Mouse (Mus musculus): Measurements from ENCODE around the gene Rgl1. TPM values are rescaled to one million over a fixed set of nuclear protein-coding genes. Genes with fewer than 3 reads are reported as not detected.
A peak's percentile ranks its signal among the peaks of the same experiment; 100 is the strongest.

Gene Rgl1
- polyA plus RNA-seq, 1 experiment from 2014 or later: 63.6 TPM

DNA sequence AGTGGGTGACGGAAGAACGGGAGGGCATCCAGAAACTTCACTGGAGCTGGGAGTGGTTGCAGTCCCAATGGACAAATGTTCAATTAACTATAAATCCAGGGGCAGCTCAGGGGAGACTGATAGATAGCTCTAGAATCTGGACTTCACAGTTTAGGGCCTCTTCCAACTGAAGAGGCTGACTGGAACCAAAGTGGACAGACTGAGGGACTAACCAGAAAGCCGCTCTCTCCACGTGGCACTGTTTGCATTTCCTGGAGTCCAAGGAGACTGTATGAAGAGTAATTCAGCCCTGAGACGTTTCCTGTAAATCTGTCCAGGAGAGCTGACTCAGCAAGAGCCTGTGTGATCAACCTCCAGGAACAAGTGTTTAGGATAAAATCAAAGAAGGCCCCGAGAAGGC is 62.2 kb downstream of the Rgl1 start:
- Histone ChIP-seq H3K9me3 (replicated peaks) (no peaks in the 10 kb centered on the region), H3K36me3 (no peaks in the 10 kb centered on the region), H3K9ac (no peak overlapping the region), H3K4me2 (no peak overlapping the region), H3K4me1 (peaks cover 14% of the 10 kb centered on the region; the same call in 1 of the 2 replicates), H3K4me3 (replicated peaks) (no peak overlapping the region), H3K27ac (no peak overlapping the region), H3K27me3 (no peaks in the 10 kb centered on the region)
- no peak for ATAC-seq (replicated peaks; ENCODE audit: low FRiP score)
- WGBS: 37% methylated on average over 6 of the region's 6 CpGs

DNA sequence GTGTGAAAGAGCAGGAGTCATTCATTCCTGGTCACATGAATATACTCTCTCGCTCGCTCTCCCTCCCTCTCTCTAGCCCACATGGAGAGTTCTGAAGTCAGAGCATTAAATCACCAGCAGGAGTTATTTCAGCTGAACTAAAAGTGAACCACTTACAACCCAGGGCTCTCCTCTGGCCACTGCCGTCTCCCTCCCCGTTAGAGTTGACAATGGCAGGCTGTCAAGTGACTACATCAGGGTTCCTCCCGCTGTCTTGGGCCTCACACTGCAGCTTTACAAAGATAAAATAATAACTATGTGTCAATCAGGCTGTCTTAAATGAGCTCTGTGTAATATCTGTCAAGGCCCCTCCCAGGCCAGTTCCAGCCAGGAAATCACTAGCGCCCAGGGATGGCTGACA is 63.2 kb downstream of the Rgl1 start:
- Histone ChIP-seq H3K4me2 (no peak overlapping the region), H3K36me3 (no peaks in the 10 kb centered on the region), H3K27me3 (no peaks in the 10 kb centered on the region), H3K4me3 (replicated peaks) (no peak overlapping the region), H3K9me3 (replicated peaks) (no peaks in the 10 kb centered on the region), H3K4me1 (peaks cover 14% of the 10 kb centered on the region; the same call in 1 of the 2 replicates), H3K9ac (no peak overlapping the region), H3K27ac (no peak overlapping the region)
- peak; percentile 62; the same call in 1 of the 2 replicates for ATAC-seq (replicated peaks; ENCODE audit: low FRiP score)
- WGBS: 31% methylated on average over 6 of the region's 6 CpGs

DNA sequence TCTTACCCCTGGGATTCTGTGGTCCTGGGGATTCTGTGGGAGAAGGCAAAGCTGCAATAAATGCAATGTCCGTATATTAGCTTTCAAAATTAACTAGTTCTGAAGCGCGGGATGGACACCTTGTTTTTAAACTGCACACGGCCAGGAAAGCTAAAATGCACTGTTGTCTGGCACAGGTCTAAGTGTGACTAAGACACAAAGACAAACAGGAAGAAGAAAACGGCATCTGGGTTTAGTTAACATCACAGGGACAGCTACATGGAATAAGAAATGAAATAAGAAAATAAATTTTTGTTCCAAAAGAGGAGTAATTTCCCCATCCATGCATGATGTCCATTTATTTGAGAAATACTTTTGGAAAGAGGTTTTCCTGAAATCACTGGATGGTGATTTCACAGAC is 65.1 kb downstream of the Rgl1 start:
- Histone ChIP-seq H3K9ac (no peak overlapping the region), H3K27ac (no peak overlapping the region), H3K4me3 (replicated peaks) (no peak overlapping the region), H3K27me3 (no peaks in the 10 kb centered on the region), H3K36me3 (no peaks in the 10 kb centered on the region), H3K4me1 (peaks cover 14% of the 10 kb centered on the region; the same call in 1 of the 2 replicates), H3K9me3 (replicated peaks) (no peaks in the 10 kb centered on the region), H3K4me2 (no peak overlapping the region)
- WGBS: 84% methylated on average over 5 of the region's 5 CpGs
- ATAC-seq (replicated peaks; ENCODE audit: low FRiP score): no peak

DNA sequence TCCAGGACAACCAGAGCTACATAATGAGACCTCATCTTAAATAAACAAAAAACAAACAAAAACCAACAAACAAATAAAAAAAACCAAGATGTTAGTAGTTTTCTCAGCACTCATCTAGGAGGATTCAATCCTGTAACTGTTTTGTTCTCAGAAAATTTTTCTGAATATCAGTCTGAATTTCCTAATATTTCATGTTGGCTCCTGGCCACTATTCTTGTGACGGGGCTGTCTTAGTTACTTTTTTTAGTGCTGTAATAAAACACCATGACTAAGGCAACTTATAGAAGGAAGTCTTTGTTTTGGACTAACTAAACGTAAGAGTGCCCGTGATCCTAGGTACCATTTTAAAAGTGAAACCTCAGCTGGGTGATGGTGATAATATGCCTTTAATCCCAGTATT is 68.8 kb downstream of the Rgl1 start:
- Histone ChIP-seq H3K27ac (no peak overlapping the region), H3K9me3 (replicated peaks) (no peaks in the 10 kb centered on the region), H3K4me1 (0 out of 2 replicates have a peak, but pooled peaks cover 7% of the 10 kb centered on the region), H3K27me3 (no peaks in the 10 kb centered on the region), H3K4me2 (no peak overlapping the region), H3K4me3 (replicated peaks) (no peak overlapping the region), H3K36me3 (no peaks in the 10 kb centered on the region), H3K9ac (no peak overlapping the region)
- WGBS: 46% methylated on average over 3 of the region's 3 CpGs
- no peak for ATAC-seq (replicated peaks; ENCODE audit: low FRiP score)

DNA sequence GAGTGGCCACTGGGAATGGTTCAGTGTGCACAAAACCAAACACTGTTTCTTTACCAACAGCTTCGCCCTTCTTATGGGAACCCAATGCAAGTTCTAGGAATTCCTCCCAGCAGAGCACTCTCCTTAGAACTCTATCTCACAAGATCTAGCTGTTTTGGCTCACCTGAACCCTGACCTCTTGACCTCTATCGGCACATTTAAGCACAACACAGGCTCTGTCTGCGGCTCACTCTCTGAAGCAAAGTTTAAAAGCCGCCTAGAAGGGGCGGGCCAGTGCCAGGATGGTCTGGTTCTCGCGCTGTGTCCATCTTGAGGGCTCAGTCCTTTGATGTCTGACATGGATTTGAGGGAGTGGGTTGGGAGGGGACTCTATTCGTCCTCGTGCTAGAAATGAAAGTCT is 70.7 kb downstream of the Rgl1 start:
- Histone ChIP-seq H3K9ac (no peak overlapping the region), H3K36me3 (no peaks in the 10 kb centered on the region), H3K27me3 (no peaks in the 10 kb centered on the region), H3K9me3 (replicated peaks) (no peaks in the 10 kb centered on the region), H3K4me3 (replicated peaks) (no peak overlapping the region), H3K4me1 (0 out of 2 replicates have a peak, but pooled peaks cover 15% of the 10 kb centered on the region), H3K4me2 (no peak overlapping the region), H3K27ac (no peak overlapping the region)
- 37% methylated on average over 9 of the region's 9 CpGs for WGBS
- ATAC-seq (replicated peaks; ENCODE audit: low FRiP score): no peak

DNA sequence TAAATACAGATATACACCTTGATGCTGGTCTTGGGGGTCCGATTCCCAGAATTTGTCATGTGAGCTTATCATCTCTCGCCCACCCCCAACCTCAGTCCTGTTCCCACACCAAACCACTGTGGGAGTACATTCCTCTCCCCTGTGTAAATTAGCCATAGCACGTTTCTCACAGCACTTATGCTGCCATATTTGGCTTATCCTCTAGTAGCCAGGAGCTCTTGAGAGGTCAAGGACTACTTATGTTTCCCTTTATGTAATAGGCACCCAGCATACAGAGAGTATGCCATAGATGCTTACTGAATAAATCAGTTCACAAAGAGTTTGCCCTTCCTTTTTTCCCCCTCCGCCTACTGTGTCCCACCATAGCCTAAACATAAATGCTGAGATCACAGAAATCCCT is 76.2 kb downstream of the Rgl1 start:
- Histone ChIP-seq H3K27me3 (no peaks in the 10 kb centered on the region), H3K4me3 (replicated peaks) (no peak overlapping the region), H3K36me3 (no peaks in the 10 kb centered on the region), H3K4me2 (no peak overlapping the region), H3K9me3 (replicated peaks) (no peaks in the 10 kb centered on the region), H3K9ac (no peak overlapping the region), H3K4me1 (peaks cover 40% of the 10 kb centered on the region), H3K27ac (no peak overlapping the region)
- 79% methylated on average over 4 of the region's 4 CpGs for WGBS
- ATAC-seq (replicated peaks; ENCODE audit: low FRiP score): no peak

DNA sequence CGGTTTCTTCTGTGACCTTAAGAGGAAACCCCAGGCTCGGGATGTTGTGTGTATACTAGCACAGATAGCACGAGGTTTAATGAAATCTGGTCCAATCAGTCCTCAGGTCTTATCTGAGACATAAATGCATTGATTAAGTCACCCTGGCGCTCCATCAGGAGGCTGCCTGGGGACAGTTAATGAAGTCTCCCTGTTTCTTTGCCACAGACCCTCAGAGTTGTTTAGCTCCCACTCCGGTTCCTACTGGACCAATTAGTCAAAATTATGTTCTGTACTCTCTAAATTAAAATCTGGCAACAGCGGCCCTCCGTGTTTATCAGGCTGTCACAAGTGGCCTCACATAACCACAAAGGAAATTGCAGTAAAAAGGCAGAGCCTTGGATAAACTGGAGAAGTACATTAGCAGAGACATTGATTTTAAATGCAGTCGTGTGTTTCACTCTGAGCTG is 78.4 kb downstream of the Rgl1 start:
- WGBS: 16% methylated on average over 8 of the region's 8 CpGs
- no peak overlapping the region for H3K9ac ChIP-seq

DNA sequence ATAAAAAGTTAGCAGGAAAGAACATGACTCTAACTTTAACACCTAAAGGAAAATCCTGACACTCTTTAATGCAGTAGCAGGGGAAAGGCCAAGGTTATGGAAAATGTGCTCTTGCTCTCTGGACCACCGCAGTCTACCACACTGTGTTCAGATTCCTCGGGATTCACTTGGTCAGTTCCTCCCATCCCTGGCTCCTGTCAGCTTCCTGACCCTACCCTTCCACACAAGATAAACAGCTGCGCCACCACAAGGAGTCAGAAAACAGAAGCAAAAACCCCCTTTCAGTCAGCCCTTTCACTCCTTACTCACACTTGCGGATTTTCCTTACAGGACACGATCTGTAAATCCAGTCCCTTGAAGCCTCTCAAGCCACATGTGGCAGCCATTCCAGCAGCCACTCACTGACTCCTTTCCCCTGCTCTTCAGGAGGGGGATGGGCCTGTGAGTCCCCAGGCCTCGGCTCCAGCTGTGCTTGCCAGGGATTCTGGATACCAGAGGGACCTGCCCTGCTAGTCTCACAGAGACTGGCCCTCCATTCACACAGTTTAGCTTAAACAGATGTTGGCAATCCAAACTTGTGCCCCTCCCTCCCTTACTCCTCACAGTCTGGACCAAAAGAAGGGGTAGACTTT is 78.9 kb downstream of the Rgl1 start:
- Histone ChIP-seq H3K4me2 (peak overlapping the region; percentile 24), H3K9ac (no peak overlapping the region), H3K4me1 (peaks cover 53% of the 10 kb centered on the region), H3K4me3 (replicated peaks) (no peak overlapping the region), H3K27me3 (no peaks in the 10 kb centered on the region), H3K9me3 (replicated peaks) (no peaks in the 10 kb centered on the region), H3K27ac (peak overlapping the region; percentile 82), H3K36me3 (no peaks in the 10 kb centered on the region)
- WGBS: 8% methylated on average over 6 of the region's 6 CpGs
- ATAC-seq (replicated peaks; ENCODE audit: low FRiP score): peak; percentile 80

More for the DNA sequence above, 78.4 kb downstream of the Rgl1 start:
- Histone ChIP-seq H3K4me2 (peak overlapping the region; percentile 24; the same call in 1 of the 2 replicates), H3K4me3 (replicated peaks) (no peak overlapping the region), H3K36me3 (no peaks in the 10 kb centered on the region), H3K27me3 (no peaks in the 10 kb centered on the region), H3K4me1 (peaks cover 50% of the 10 kb centered on the region), H3K9me3 (replicated peaks) (no peaks in the 10 kb centered on the region), H3K27ac (peak overlapping the region; percentile 82)
- ATAC-seq (replicated peaks; ENCODE audit: low FRiP score): peak; percentile 73

DNA sequence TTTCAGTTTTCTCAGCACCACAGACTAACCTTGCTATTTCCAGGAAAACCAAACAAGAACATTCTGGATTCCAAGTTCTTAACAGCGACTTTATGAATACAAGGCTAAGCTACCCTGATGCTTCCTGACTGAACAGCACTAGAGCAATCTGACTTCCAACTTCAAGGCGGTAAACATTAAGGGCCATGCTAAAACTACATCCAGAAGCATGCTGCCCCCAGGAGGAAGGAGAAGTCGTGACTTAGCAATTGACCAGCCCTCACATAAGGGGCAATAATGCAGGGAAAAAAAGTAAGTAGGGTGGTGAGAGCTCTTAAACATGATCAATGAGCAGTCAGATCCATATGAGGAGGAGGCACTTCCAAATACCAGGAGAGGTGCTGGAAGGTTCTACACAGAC is 80.6 kb downstream of the Rgl1 start:
- H3K9ac ChIP-seq: no peak overlapping the region
- no peak for ATAC-seq (replicated peaks; ENCODE audit: low FRiP score)
- H3K4me3 ChIP-seq (replicated peaks): no peak overlapping the region
- H3K27ac ChIP-seq: no peak overlapping the region
- H3K4me2 ChIP-seq: no peak overlapping the region
- WGBS: 66% methylated on average over 3 of the region's 3 CpGs
- no peaks in the 10 kb centered on the region for H3K36me3 ChIP-seq
- no peaks in the 10 kb centered on the region for H3K9me3 ChIP-seq (replicated peaks)
- H3K4me1 ChIP-seq: peaks cover 54% of the 10 kb centered on the region
- H3K27me3 ChIP-seq: no peaks in the 10 kb centered on the region

DNA sequence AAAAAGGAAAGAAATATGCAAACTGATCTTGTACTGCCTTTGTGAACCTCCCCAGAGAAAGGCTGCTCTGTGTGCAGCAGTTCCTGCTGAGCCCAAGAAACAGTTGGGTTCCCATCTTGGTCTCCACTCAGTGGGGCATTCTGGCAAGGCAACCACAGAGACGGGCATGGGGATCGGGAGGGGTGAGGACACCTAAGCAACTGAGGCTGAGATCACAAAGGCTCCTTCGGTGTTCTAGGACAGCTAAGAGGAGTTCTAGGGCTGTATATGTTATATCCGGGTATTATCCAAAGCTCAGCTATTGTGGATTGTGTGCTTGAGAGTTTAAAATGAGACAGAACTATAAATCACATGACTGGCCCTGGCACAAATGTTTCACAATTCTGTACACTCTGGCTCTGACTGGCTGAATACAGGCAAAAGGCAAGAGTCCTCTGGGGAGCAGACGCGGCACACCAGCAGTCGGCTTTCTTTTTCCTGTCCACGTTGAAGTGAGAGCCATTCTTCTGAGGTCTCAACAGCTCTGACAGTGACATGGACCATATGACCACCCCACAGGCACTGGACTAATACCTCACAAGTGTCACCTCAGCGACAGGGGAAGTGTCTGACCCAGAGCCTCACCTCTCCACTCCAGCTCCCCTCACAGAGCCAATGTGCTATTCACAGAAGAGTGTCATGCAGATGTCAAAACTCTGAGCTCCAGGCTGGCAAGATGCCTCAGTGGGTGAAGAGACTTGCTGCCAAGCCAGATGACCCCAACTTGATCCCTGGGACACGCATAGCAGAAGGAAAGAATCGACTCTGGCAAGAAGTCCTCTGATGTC is 83.6 kb downstream of the Rgl1 start:
- Histone ChIP-seq H3K9me3 (replicated peaks) (no peaks in the 10 kb centered on the region), H3K9ac (no peak overlapping the region), H3K4me1 (peaks cover 55% of the 10 kb centered on the region), H3K27me3 (no peaks in the 10 kb centered on the region), H3K36me3 (no peaks in the 10 kb centered on the region), H3K4me3 (replicated peaks) (no peak overlapping the region), H3K27ac (peak overlapping the region; percentile 82), H3K4me2 (no peak overlapping the region)
- 39% methylated on average over 11 of the region's 11 CpGs for WGBS
- 0 out of 2 replicates have a peak, but pooled peaks have one; percentile 20 for ATAC-seq (replicated peaks; ENCODE audit: low FRiP score)

DNA sequence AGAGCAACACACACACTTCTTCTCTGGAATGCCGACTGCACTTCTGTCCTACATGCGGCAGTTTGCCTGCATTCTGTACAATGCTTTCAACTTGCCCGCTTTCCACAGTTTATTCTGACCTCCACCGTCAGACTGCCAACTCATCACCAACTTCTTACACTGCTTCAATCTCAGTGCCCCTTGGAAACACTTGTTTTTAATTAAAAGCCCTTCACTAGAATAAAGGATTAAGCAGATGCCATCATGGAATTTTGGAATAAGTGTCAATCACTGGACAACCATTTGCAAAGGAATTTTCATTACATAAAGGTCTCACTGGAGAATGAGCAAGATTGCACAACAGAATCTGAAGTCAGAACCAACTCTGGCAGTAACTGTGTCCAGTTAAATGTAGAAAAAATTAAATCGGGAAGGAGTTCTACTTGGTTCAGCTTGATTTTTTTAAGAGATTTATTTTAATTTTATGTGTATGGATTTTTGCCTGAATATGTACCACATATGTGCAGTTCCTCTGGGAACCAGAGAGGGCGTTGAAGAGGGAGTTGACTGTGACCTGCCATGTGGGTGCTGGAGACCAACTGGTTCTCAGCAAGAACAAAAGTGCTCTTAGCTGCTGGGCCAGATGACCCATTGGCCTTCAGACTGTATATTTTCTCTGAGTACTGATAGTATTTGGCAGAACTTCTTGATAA is 84.3 kb downstream of the Rgl1 start:
- Histone ChIP-seq H3K4me2 (no peak overlapping the region), H3K4me1 (peaks cover 55% of the 10 kb centered on the region), H3K36me3 (no peaks in the 10 kb centered on the region), H3K4me3 (replicated peaks) (no peak overlapping the region), H3K27me3 (no peaks in the 10 kb centered on the region), H3K9me3 (replicated peaks) (no peaks in the 10 kb centered on the region), H3K27ac (peak overlapping the region; percentile 82), H3K9ac (no peak overlapping the region)
- WGBS: 73% methylated on average over 6 of the region's 6 CpGs
- no peak for ATAC-seq (replicated peaks; ENCODE audit: low FRiP score)

DNA sequence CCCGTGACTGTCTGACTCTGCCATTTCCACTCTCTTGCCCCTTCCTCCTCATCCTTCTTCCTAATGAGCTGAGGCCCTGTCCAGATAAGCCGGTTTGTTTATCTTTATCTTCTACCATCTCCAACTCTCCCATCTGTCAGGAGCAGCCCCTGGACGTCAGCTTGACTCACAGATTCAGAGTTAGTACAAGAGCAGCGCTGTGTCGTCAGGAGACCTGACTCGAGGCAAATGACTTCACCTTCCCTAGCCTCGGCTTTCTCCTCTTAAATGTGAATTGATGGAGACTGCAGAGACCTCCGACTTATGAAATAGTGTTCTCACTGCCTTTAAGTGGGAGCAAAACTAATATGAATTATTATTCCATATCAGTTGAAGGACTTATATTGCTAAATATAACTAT is 85.0 kb downstream of the Rgl1 start:
- H3K36me3 ChIP-seq: no peaks in the 10 kb centered on the region
- H3K4me3 ChIP-seq (replicated peaks): no peak overlapping the region
- no peaks in the 10 kb centered on the region for H3K27me3 ChIP-seq
- H3K4me1 ChIP-seq: peaks cover 53% of the 10 kb centered on the region
- H3K9ac ChIP-seq: no peak overlapping the region
- H3K9me3 ChIP-seq (replicated peaks): no peaks in the 10 kb centered on the region
- H3K27ac ChIP-seq: no peak overlapping the region
- 36% methylated on average over 8 of the region's 8 CpGs for WGBS
- no peak for ATAC-seq (replicated peaks; ENCODE audit: low FRiP score)
- H3K4me2 ChIP-seq: no peak overlapping the region

All from kidney, embryonic 15.5 days (tissue).